13 mouse cellular contexts compared by ENCODE assay signal in the genomic region with DNA sequence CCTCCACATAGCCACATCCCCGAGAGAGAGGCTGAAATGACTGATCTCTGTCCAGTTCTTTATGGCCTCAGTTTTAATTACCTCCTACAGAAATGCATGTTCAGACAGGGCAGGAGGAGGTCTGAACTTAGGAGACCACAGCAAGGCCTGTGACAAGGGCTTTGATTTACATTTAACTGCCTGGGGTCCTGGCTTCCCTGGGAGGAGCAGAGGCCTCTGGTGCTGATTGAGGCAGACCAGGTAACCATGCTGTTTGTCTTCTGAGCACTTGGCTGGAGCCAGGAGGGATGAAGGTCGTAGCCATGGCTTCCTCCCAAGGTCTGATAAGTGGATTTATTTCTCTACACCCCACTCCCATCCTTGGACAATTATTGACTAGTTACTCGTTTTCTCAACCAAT.
"Had no signal": no experiment of that assay in that cellular context is flagged by ENCODE, and none has a peak within 500 bp of the region (broad histone marks: within the 10 kb centered on the region; RNA-seq: fewer than 3 reads in every experiment).

No protein-coding gene starts in this region.

- DNase-seq: kidney, postnatal 36 days; layer of hippocampus, adult 9-11 months; layer of hippocampus, postnatal 36 days; lung, embryonic 14.5 days; lung, postnatal 10 days; lung, postnatal 4 days; thymus, postnatal 4 days had no signal

- ATAC-seq: midbrain, embryonic 15.5 days had no signal

- H3K4me2 ChIP-seq: limb, embryonic 13.5 days; liver, embryonic 11.5 days; lung, embryonic 14.5 days; midbrain, embryonic 11.5 days; midbrain, embryonic 15.5 days; neural tube, embryonic 12.5 days had no signal

- H3K27me3 ChIP-seq: limb, embryonic 13.5 days; midbrain, embryonic 15.5 days; neural tube, embryonic 12.5 days had no signal

- H3K4me1 ChIP-seq: midbrain, embryonic 15.5 days; neural tube, embryonic 12.5 days had no signal

- H3K27ac ChIP-seq: limb, embryonic 13.5 days; midbrain, embryonic 15.5 days; neural tube, embryonic 12.5 days; stomach, postnatal 0 days had no signal

- H3K9ac ChIP-seq: limb, embryonic 13.5 days; lung, embryonic 14.5 days; midbrain, embryonic 15.5 days; neural tube, embryonic 12.5 days had no signal

- H3K4me3 ChIP-seq: limb, embryonic 13.5 days; midbrain, embryonic 15.5 days; neural tube, embryonic 12.5 days had no signal

- H3K9me3 ChIP-seq: limb, embryonic 13.5 days; midbrain, embryonic 15.5 days; neural tube, embryonic 12.5 days had no signal

- H3K36me3 ChIP-seq: limb, embryonic 13.5 days; midbrain, embryonic 15.5 days; neural tube, embryonic 12.5 days had no signal
